Mouse (Mus musculus): ENCODE measurements around the gene Zar1. TPM values are rescaled to one million over a fixed set of nuclear protein-coding genes. Genes with fewer than 3 reads are reported as not detected.
A peak's percentile ranks its signal among the peaks of the same experiment; 100 is the strongest.
"Not testable (repeated sequence)": the region's sequence is repeated elsewhere in the genome, so short reads cannot be mapped to it uniquely, and the experiment has no call there.

Zar1 gene
- polyA plus RNA-seq, 1 experiment from 2014 or later, result 0.09 TPM

DNA sequence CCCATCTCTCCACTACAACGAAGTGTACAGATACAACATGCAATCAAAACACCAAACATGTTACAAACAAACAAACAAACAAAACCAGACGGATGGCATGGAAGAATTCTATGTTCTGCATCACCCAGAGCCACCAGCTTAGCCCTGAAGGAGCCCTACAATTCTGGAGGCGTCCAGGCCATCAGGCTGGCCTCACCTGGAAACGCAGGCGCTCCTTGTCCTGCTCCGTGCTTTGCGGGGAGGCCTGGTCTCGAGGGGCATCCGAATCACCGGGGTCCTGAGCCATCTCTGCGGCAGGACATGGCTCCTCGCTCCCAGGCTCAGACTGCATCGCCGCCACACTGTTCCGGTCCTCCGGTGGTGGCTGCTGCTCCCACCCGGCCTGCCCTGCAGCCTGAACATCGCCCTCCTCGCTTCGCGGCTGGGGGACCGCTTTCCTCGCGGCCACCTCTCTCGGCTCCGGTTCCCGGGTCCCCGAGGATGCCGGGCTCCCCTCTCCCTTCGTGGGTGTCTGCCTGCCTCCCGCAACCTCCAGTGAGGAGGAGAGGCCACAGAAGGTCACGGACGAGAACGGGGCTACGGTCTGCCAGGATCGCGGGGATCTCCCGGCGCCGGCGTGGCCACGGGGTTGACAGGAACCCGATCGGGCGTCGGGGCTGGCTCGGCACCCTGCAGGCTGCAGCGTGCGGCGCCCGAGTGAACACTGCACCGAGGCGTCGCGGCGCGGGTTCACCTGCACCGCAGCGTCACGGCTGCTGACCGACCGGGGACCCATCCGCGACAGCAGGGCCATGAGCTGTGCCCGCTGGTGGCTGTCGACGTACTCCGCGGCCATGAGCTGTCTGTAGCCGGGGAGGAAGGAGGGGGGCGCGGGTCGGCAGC lies 725 bp downstream of the Zar1 start:
- H3K27me3 ChIP-seq (ENCODE audit: control insufficient read depth, insufficient read depth, low read length), result peaks cover 11% of the 10 kb centered on the region
- H3K4me1 ChIP-seq (ENCODE audit: control insufficient read depth, insufficient read depth, low read length); H3K9me3 ChIP-seq (replicated peaks; ENCODE audit: control insufficient read depth, low read length); H3K27ac ChIP-seq (ENCODE audit: low read length); H3K36me3 ChIP-seq (ENCODE audit: control insufficient read depth, insufficient read depth, low read length): not testable (repeated sequence)
- H3K4me3 ChIP-seq (replicated peaks; ENCODE audit: low read length), result peak overlapping the region; percentile 50
- H3K9ac ChIP-seq (ENCODE audit: low read length), result peak overlapping the region; percentile 53
- 5% methylated on average over 57 of the region's 73 CpGs for WGBS
- H3K4me2 ChIP-seq (ENCODE audit: low read depth, low read length), result peak overlapping the region; percentile 81
- peak; percentile 71 for ATAC-seq (ENCODE audit: insufficient read depth, low FRiP score)

DNA sequence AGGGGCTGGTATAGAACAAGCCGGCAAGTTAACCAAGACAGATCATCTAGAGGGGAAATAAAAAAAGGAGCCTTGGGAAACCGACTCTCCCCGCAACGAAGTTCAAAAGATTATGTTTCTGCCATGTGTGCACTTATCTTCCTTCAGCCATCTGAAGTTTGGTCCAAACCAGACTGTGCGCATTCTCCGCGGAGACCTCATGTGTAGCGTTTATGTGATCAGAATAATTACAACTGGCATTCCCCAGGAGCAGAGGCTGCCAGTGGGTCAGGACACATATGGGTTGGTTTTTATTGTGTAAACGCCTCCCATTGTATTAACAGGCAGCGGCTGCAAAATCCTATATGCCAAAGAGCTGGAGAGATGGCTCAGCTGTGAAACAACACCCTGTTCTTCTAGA lies 1.5 kb downstream of the Zar1 start:
- 58% methylated on average over 10 of the region's 10 CpGs for WGBS
- not testable (repeated sequence) for H3K4me1 ChIP-seq (ENCODE audit: control insufficient read depth, insufficient read depth, low read length); H3K36me3 ChIP-seq (ENCODE audit: control insufficient read depth, insufficient read depth, low read length); ATAC-seq (ENCODE audit: insufficient read depth, low FRiP score); H3K9me3 ChIP-seq (replicated peaks; ENCODE audit: control insufficient read depth, low read length); H3K9ac ChIP-seq (ENCODE audit: low read length); H3K4me2 ChIP-seq (ENCODE audit: low read depth, low read length); H3K4me3 ChIP-seq (replicated peaks; ENCODE audit: low read length); H3K27ac ChIP-seq (ENCODE audit: low read length)
- peaks cover 11% of the 10 kb centered on the region for H3K27me3 ChIP-seq (ENCODE audit: control insufficient read depth, insufficient read depth, low read length)

DNA sequence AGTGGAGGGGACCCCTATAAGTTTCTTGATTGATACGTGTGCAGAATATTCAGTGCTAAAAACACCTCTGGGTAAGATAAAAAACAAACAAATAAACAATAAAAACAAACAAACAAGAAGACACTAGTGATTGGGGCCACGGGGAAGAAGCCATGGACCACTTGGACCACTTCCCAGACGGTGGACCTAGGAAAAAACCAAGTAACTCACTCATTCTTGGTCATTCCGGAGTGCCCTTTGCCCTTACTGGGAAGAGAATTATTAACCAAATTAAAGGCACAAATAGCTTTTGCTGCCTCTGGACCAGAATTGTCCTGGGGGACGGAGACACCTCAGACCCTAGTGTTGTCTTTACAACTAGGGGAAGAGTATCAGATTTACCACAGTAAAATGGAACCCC lies 15.4 kb downstream of the Zar1 start:
- Histone ChIP-seq H3K4me2 (ENCODE audit: low read depth, low read length) (no peak overlapping the region), H3K27ac (ENCODE audit: low read length) (no peak overlapping the region), H3K4me1 (ENCODE audit: control insufficient read depth, insufficient read depth, low read length) (no peaks in the 10 kb centered on the region), H3K36me3 (ENCODE audit: control insufficient read depth, insufficient read depth, low read length) (no peaks in the 10 kb centered on the region), H3K9ac (ENCODE audit: low read length) (no peak overlapping the region), H3K27me3 (ENCODE audit: control insufficient read depth, insufficient read depth, low read length) (no peaks in the 10 kb centered on the region), H3K4me3 (replicated peaks; ENCODE audit: low read length) (no peak overlapping the region), H3K9me3 (replicated peaks; ENCODE audit: control insufficient read depth, low read length) (peaks cover 6% of the 10 kb centered on the region; the same call in 1 of the 2 replicates)
- ATAC-seq (ENCODE audit: insufficient read depth, low FRiP score), result no peak
- WGBS, result 80% methylated on average over 5 of the region's 5 CpGs

DNA sequence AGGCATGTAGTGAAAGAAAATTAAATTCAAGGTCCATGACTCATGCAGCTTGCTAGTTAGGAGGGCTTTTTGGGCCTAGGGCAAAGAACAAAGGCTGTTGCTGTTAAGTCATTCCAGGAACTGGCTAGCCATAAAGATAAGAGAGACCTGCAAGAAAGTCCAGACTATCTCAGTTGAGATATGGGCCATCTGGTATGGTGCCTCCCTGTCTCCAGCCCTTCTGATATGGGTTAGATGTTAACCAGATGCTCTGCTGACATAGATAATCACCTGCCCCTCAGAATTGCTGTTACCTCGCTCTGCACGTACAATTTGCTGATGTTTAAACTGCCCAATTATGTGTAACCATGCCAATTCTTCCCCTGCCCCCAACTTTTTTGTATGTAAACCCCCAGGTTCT lies 17.9 kb downstream of the Zar1 start:
- not testable (repeated sequence) for H3K9ac ChIP-seq (ENCODE audit: low read length); H3K36me3 ChIP-seq (ENCODE audit: control insufficient read depth, insufficient read depth, low read length); ATAC-seq (ENCODE audit: insufficient read depth, low FRiP score); H3K4me3 ChIP-seq (replicated peaks; ENCODE audit: low read length); H3K9me3 ChIP-seq (replicated peaks; ENCODE audit: control insufficient read depth, low read length); H3K27me3 ChIP-seq (ENCODE audit: control insufficient read depth, insufficient read depth, low read length); H3K4me1 ChIP-seq (ENCODE audit: control insufficient read depth, insufficient read depth, low read length); H3K4me2 ChIP-seq (ENCODE audit: low read depth, low read length); H3K27ac ChIP-seq (ENCODE audit: low read length)
- WGBS, result 90% methylated on average over 2 of the region's 2 CpGs

DNA sequence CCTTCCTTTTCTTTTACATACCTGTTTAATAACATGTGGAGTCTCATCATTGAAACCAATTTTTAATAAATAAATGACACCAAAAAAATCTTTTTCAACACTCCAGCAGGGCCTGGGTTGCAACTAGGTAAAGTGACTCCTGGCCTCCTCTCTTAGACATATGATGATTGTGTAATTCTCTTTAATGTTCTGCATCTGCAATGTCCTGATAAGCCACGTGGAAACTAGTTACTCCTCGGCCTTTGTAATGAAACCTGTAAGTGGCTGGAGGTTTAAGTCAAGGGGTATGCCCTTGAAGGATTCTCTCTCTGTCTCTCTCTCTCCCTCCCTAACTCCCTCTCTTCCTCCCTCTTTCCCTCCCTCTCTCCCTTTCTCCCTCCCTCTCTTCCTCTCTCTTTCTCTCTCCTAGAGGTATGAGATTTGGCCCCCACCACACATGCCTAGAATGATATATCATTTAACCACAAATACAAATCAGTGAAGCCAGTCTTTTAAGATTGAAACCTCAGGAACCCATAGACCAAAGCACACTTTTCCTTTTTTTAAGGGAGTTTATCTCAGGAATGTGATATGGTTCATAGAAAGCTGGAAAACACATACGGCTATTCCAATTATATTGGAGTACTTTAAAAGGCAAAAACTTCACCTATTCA lies 20.0 kb downstream of the Zar1 start:
- no peaks in the 10 kb centered on the region for H3K36me3 ChIP-seq (ENCODE audit: control insufficient read depth, insufficient read depth, low read length)
- WGBS, result 72% methylated on average over 3 of the region's 3 CpGs
- no peak overlapping the region for H3K4me3 ChIP-seq (replicated peaks; ENCODE audit: low read length)
- H3K9ac ChIP-seq (ENCODE audit: low read length), result no peak overlapping the region
- ATAC-seq (ENCODE audit: insufficient read depth, low FRiP score), result no peak
- no peak overlapping the region for H3K27ac ChIP-seq (ENCODE audit: low read length)
- H3K4me1 ChIP-seq (ENCODE audit: control insufficient read depth, insufficient read depth, low read length), result no peaks in the 10 kb centered on the region
- no peaks in the 10 kb centered on the region for H3K27me3 ChIP-seq (ENCODE audit: control insufficient read depth, insufficient read depth, low read length)
- no peak overlapping the region for H3K4me2 ChIP-seq (ENCODE audit: low read depth, low read length)
- H3K9me3 ChIP-seq (replicated peaks; ENCODE audit: control insufficient read depth, low read length), result no peaks in the 10 kb centered on the region

DNA sequence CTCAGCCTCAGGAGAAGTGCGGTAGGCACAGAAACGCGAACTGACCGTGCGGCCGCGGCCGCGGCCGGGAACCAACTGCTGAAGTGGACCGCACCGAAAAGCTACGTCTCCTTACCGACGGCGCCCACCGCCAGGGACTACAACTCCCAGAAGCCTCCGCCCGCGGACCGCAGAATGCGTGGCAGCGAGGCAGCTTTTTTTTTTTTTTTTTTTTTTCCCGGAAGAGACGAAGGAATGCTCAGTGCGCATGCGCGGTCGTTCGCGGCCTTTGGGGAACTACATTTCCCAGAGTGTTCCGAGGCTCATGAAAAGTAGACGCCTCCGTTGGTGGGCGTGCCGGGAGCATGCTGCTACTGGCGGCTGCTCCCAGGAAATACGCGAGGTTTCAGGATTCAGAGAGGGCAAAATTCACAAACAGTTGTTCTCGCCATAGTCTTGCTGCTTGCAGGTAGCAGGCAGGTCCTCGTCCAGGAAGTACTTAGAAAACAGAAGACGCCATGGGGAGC lies 21.5 kb downstream of the Zar1 start, which contains the start of gene Nfxl1:
TSS of gene Nfxl1 (minus strand) at position 141 of the 506 bp plus-strand sequence.
- Histone ChIP-seq H3K4me3 (replicated peaks; ENCODE audit: low read length) (peak within 1 kb of the TSS; percentile 95), H3K27ac (ENCODE audit: low read length) (peak within 1 kb of the TSS; percentile 82), H3K4me1 (ENCODE audit: control insufficient read depth, insufficient read depth, low read length) (no peaks in the 10 kb centered on the region), H3K36me3 (ENCODE audit: control insufficient read depth, insufficient read depth, low read length) (peaks cover under 1% of the 10 kb centered on the region; the same call in 1 of the 2 replicates), H3K9ac (ENCODE audit: low read length) (peak within 1 kb of the TSS; percentile 95), H3K4me2 (ENCODE audit: low read depth, low read length) (peak within 1 kb of the TSS; percentile 84), H3K9me3 (replicated peaks; ENCODE audit: control insufficient read depth, low read length) (no peaks in the 10 kb centered on the region), H3K27me3 (ENCODE audit: control insufficient read depth, insufficient read depth, low read length) (no peaks in the 10 kb centered on the region)
- under 1% methylated on average over 42 of the region's 42 CpGs for WGBS
- ATAC-seq (ENCODE audit: insufficient read depth, low FRiP score), result peak; percentile 95

DNA sequence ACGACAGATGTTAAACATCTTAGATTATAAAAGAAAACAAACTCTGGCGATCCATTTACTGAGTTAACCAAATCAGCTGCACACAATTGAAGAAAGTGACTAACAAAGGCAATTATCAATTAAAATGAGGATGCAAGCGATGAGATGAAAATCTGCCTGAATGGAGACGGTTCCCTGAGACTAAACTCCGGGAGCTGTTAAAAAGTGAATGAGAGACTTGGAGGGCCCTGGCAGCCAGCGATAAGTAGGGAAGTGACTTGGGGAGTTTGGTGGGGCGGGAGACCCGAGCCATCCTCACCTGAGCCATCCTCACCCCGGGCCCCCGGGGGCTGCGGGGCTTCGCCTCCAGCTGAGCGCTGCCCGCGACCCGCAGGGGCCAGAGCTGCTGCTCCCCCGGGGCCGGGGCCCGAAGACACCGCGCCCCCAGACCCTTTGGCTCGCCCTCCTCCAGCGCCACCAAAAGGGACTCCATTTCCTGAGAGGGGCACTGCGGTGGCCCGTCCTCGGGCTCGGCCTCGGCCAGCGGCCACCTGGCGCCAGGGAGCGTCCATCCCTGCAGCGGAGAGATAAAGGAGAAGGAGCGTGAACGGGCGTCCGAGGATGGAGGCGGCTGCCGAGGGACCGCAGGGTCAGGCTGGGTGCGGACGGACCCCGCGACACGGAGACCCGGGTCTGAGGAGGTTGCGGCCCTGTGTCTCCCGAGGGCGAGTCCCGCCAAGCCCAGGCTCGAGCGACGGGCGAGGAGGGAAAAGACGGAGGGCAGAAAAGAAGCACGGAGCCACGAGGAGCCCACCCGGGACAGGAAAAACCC lies 22.1 kb downstream of the Zar1 start:
- peak overlapping the region; percentile 84 for H3K4me2 ChIP-seq (ENCODE audit: low read depth, low read length)
- H3K9ac ChIP-seq (ENCODE audit: low read length), result peak overlapping the region; percentile 95
- peaks cover 3% of the 10 kb centered on the region; the same call in 1 of the 2 replicates for H3K36me3 ChIP-seq (ENCODE audit: control insufficient read depth, insufficient read depth, low read length)
- WGBS, result under 1% methylated on average over 57 of the region's 57 CpGs
- H3K27ac ChIP-seq (ENCODE audit: low read length), result peak overlapping the region; percentile 73
- peak; percentile 66 for ATAC-seq (ENCODE audit: insufficient read depth, low FRiP score)
- no peaks in the 10 kb centered on the region for H3K27me3 ChIP-seq (ENCODE audit: control insufficient read depth, insufficient read depth, low read length)
- H3K9me3 ChIP-seq (replicated peaks; ENCODE audit: control insufficient read depth, low read length), result no peaks in the 10 kb centered on the region
- peak overlapping the region; percentile 95 for H3K4me3 ChIP-seq (replicated peaks; ENCODE audit: low read length)
- H3K4me1 ChIP-seq (ENCODE audit: control insufficient read depth, insufficient read depth, low read length), result no peaks in the 10 kb centered on the region

DNA sequence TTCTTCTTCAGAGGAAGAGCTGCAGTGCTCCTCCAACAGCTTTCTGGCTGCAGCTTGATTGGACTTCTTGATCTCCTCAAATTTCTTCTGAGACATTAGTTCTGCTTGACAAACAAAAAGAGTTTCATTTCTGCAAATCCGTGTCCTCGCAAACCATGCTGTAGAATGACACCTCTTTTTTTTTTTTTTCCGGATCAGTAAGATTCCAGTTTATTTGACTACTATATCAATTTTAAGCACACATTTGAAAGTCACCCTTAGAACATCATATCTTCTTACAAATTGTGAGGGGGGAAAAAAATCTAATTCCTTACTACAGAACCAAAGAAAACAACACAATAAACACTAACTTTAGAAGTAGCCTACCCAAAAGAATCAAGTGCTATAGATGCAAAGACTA lies 24.8 kb downstream of the Zar1 start:
- Histone ChIP-seq H3K4me1 (ENCODE audit: control insufficient read depth, insufficient read depth, low read length) (no peaks in the 10 kb centered on the region), H3K9ac (ENCODE audit: low read length) (no peak overlapping the region), H3K36me3 (ENCODE audit: control insufficient read depth, insufficient read depth, low read length) (peaks cover 3% of the 10 kb centered on the region; the same call in 1 of the 2 replicates), H3K27me3 (ENCODE audit: control insufficient read depth, insufficient read depth, low read length) (no peaks in the 10 kb centered on the region), H3K27ac (ENCODE audit: low read length) (no peak overlapping the region), H3K4me2 (ENCODE audit: low read depth, low read length) (no peak overlapping the region), H3K9me3 (replicated peaks; ENCODE audit: control insufficient read depth, low read length) (no peaks in the 10 kb centered on the region), H3K4me3 (replicated peaks; ENCODE audit: low read length) (no peak overlapping the region)
- no peak for ATAC-seq (ENCODE audit: insufficient read depth, low FRiP score)
- 78% methylated on average over 3 of the region's 3 CpGs for WGBS
